Mouse (Mus musculus): ENCODE measurements at regions not wholly inside any gene's neighbourhood (a gene's known extent, or its start where the extent isn't known, plus 50 kb on each side); places are given as distances from the start of the nearest gene placed in this dataset.

GRCm38 (mm10) chr2:12614345-12614744, 195.1 kb upstream of the Mindy3 start:
- DNase-seq (ENCODE audit: extremely low read depth, insufficient read length, low spot score): no peak

GRCm38 (mm10) chr2:12613858-12614257, 194.6 kb upstream of the Mindy3 start:
- no peak for DNase-seq (ENCODE audit: extremely low read depth, insufficient read length, low spot score)

GRCm38 (mm10) chr2:12582566-12582965, 163.3 kb upstream of the Mindy3 start:
- DNase-seq (ENCODE audit: extremely low read depth, insufficient read length, low spot score): no peak

GRCm38 (mm10) chr2:12557736-12558135, 138.5 kb upstream of the Mindy3 start:
- DNase-seq (ENCODE audit: extremely low read depth, insufficient read length, low spot score): no peak

GRCm38 (mm10) chr2:12522411-12522810, 103.1 kb upstream of the Mindy3 start:
- DNase-seq (ENCODE audit: extremely low read depth, insufficient read length, low spot score): no peak

- DNase-seq (ENCODE audit: extremely low read depth, insufficient read length, low spot score): no peak
Measured at GRCm38 (mm10) chr2:12521744-12522143, 102.5 kb upstream of the Mindy3 start.

GRCm38 (mm10) chr2:12492369-12492768, 73.1 kb upstream of the Mindy3 start:
- DNase-seq (ENCODE audit: extremely low read depth, insufficient read length, low spot score): peak; percentile 8

GRCm38 (mm10) chr2:12469440-12470339, 50.4 kb upstream of the Mindy3 start:
- DNase-seq (ENCODE audit: extremely low read depth, insufficient read length, low spot score): no peak
